In the genomic region with DNA sequence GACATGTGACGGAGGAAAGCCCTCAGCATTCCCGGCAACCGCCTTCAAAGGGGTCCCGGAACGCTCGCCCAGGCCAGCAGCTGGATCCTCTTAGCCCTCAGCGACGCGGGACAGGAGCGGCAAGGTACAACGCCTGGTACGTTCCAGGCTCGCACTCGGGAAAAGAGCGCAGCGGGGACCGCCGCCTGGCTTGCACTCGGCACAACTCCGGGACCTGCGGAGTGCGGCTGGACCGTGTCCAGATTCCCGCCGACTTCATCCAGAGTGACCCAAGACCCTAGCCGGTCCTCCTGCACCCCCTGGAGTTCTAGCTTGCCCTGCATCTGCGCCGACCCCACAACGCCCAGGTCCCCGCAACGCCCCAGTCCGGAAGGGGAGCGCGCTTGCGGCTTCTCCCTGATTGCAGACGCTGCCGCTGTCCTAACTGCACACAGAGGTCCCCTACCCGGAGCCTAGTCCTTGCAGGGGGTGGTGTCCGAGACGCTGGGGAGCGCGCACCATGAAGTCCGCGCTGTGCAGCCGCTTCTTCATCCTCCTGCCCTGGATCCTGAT, we compare ENCODE assay signal across 8 mouse cellular contexts. TPM values are rescaled to one million over a fixed set of nuclear protein-coding genes. Genes with fewer than 3 reads are reported as not detected.
DNase-seq lines count a peak whose midpoint lies in the region; ATAC-seq lines count a peak whose summit lies in the region.

No protein-coding gene starts in this region.

- no peaks in the 10 kb centered on the region for H3K9me3 ChIP-seq in heart, embryonic 11.5 days (replicated peaks; ENCODE audit: control insufficient read depth, low read length)
- no peaks in the 10 kb centered on the region for H3K9me3 ChIP-seq in kidney, embryonic 15.5 days (replicated peaks)
- no peaks in the 10 kb centered on the region for H3K9me3 ChIP-seq in liver, embryonic 13.5 days (replicated peaks)
- no peaks in the 10 kb centered on the region for H3K9me3 ChIP-seq in neural tube, embryonic 15.5 days (replicated peaks)

- no peaks in the 10 kb centered on the region for H3K36me3 ChIP-seq in heart, embryonic 11.5 days (ENCODE audit: control insufficient read depth, insufficient read depth, low read length)
- H3K36me3 ChIP-seq in kidney, embryonic 15.5 days, result no peaks in the 10 kb centered on the region
- H3K36me3 ChIP-seq in liver, embryonic 13.5 days, result no peaks in the 10 kb centered on the region
- no peaks in the 10 kb centered on the region for H3K36me3 ChIP-seq in neural tube, embryonic 15.5 days

- H3K4me1 ChIP-seq in heart, embryonic 11.5 days (ENCODE audit: control insufficient read depth, insufficient read depth, low read length), result peaks cover 7% of the 10 kb centered on the region; the same call in 1 of the 2 replicates
- H3K4me1 ChIP-seq in kidney, embryonic 15.5 days, result peaks cover 25% of the 10 kb centered on the region
- peaks cover 5% of the 10 kb centered on the region for H3K4me1 ChIP-seq in liver, embryonic 13.5 days (replicated peaks)
- peaks cover 38% of the 10 kb centered on the region for H3K4me1 ChIP-seq in neural tube, embryonic 15.5 days

- peak; percentile 28 for DNase-seq in urinary bladder, adult 2 months (ENCODE audit: low spot score)
- no peak for DNase-seq in urinary bladder, postnatal 10 days (ENCODE audit: low spot score)
- DNase-seq in embryo, embryonic 11 days, result peak; percentile 68
- DNase-seq in liver, embryonic 13.5 days, result no peak

- peak overlapping the region; percentile 98 for H3K4me2 ChIP-seq in heart, embryonic 11.5 days
- H3K4me2 ChIP-seq in kidney, embryonic 15.5 days, result peak overlapping the region; percentile 96
- peak overlapping the region; percentile 67 for H3K4me2 ChIP-seq in liver, embryonic 13.5 days
- H3K4me2 ChIP-seq in neural tube, embryonic 15.5 days, result peak overlapping the region; percentile 85

- H3K9ac ChIP-seq in heart, embryonic 11.5 days (ENCODE audit: low read depth, low read length), result peak overlapping the region; percentile 43; the same call in 1 of the 2 replicates
- peak overlapping the region; percentile 40 for H3K9ac ChIP-seq in kidney, embryonic 15.5 days
- no peak overlapping the region for H3K9ac ChIP-seq in liver, embryonic 13.5 days
- peak overlapping the region; percentile 80 for H3K9ac ChIP-seq in neural tube, embryonic 15.5 days (replicated peaks)

- peaks cover 50% of the 10 kb centered on the region for H3K27me3 ChIP-seq in heart, embryonic 11.5 days (ENCODE audit: control insufficient read depth, insufficient read depth, low read length)
- peaks cover 56% of the 10 kb centered on the region for H3K27me3 ChIP-seq in kidney, embryonic 15.5 days
- peaks cover 56% of the 10 kb centered on the region for H3K27me3 ChIP-seq in liver, embryonic 13.5 days
- H3K27me3 ChIP-seq in neural tube, embryonic 15.5 days (replicated peaks), result peaks cover 10% of the 10 kb centered on the region

- 0% methylated on average over 45 of the region's 45 CpGs for WGBS in heart, embryonic 11.5 days (ENCODE audit: insufficient replicate concordance)
- under 1% methylated on average over 45 of the region's 45 CpGs for WGBS in kidney, embryonic 15.5 days
- under 1% methylated on average over 45 of the region's 45 CpGs for WGBS in liver, embryonic 13.5 days (ENCODE audit: insufficient replicate concordance)
- WGBS in neural tube, embryonic 15.5 days, result under 1% methylated on average over 45 of the region's 45 CpGs

- H3K27ac ChIP-seq in heart, embryonic 11.5 days (ENCODE audit: low read depth, low read length), result no peak overlapping the region
- peak overlapping the region; percentile 48 for H3K27ac ChIP-seq in kidney, embryonic 15.5 days
- no peak overlapping the region for H3K27ac ChIP-seq in liver, embryonic 13.5 days
- peak overlapping the region; percentile 87 for H3K27ac ChIP-seq in neural tube, embryonic 15.5 days (replicated peaks)

- peak overlapping the region; percentile 62 for H3K4me3 ChIP-seq in heart, embryonic 11.5 days (ENCODE audit: low read depth, low read length)
- peak overlapping the region; percentile 56 for H3K4me3 ChIP-seq in kidney, embryonic 15.5 days (replicated peaks)
- peak overlapping the region; percentile 51 for H3K4me3 ChIP-seq in liver, embryonic 13.5 days (replicated peaks)
- H3K4me3 ChIP-seq in neural tube, embryonic 15.5 days (replicated peaks), result peak overlapping the region; percentile 78

- ATAC-seq in heart, embryonic 11.5 days (replicated peaks; ENCODE audit: insufficient number of reproducible peaks, low FRiP score, low TSS enrichment), result no peak
- peak; percentile 47 for ATAC-seq in kidney, embryonic 15.5 days (replicated peaks; ENCODE audit: low FRiP score)
- no peak for ATAC-seq in liver, embryonic 13.5 days (ENCODE audit: low read depth)
- ATAC-seq in neural tube, embryonic 15.5 days (ENCODE audit: low FRiP score), result peak; percentile 46
- ATAC-seq in inflammation-experienced regulatory T-cells, adult 6 months, result no peak

RNA-seq across cellular contexts. Expression of gene B3gat2, which starts 0.7 kb away (rescaled TPM):
- polyA plus RNA-seq in urinary bladder, adult 2 months (2012; rRNA removed), result 0.04 and 0.09 TPM in 2 replicates
- 0.63 and 0.68 TPM in 2 replicates for polyA plus RNA-seq in heart, embryonic 11.5 days (2014; fragmentation: Nextera tagmentation; extraction: Ambion mirVana)
- polyA plus RNA-seq in kidney, embryonic 15.5 days (2015; fragmentation: Nextera tagmentation; extraction: Ambion mirVana), result 8.8 and 9.5 TPM in 2 replicates
- 0.12 and 0.17 TPM in 2 replicates for polyA plus RNA-seq in liver, embryonic 13.5 days (2015; fragmentation: Nextera tagmentation; extraction: Ambion mirVana)
- polyA plus RNA-seq in neural tube, embryonic 15.5 days (2015; fragmentation: Nextera tagmentation; extraction: Ambion mirVana), result 23.1 and 27.9 TPM in 2 replicates
- polyA plus RNA-seq in inflammation-experienced regulatory T-cells, adult 6 months (2017; shearing (Covaris generic)), result 1 to 10 TPM; 1.1 to 4.0 (median 2.3) TPM

Comparison
In these comparisons a context has a peak if more than half of its experiments do, and no peak if none do; other contexts are left out.
1. DNase-seq: peak in urinary bladder, adult 2 months (single experiment) and embryo, embryonic 11 days (single experiment); none in urinary bladder, postnatal 10 days (single experiment) and liver, embryonic 13.5 days (single experiment).
2. ATAC-seq: peak in kidney, embryonic 15.5 days (single experiment) and neural tube, embryonic 15.5 days (single experiment); none in heart, embryonic 11.5 days (single experiment), liver, embryonic 13.5 days (single experiment) and inflammation-experienced regulatory T-cells, adult 6 months (single experiment).
3. H3K27ac ChIP-seq: peak in kidney, embryonic 15.5 days (single experiment) and neural tube, embryonic 15.5 days (single experiment); none in heart, embryonic 11.5 days (single experiment) and liver, embryonic 13.5 days (single experiment).
4. Peak in every context shown above with its lines, with median percentiles within 50 percentile points of each other: H3K4me2 ChIP-seq and H3K4me3 ChIP-seq.